Mouse (Mus musculus) heart, embryonic 14.5 days (tissue): Measurements from ENCODE around the gene Gpc5. TPM values are rescaled to one million over a fixed set of nuclear protein-coding genes. Genes with fewer than 3 reads are reported as not detected.

Source experiments
- ATAC-seq: fragments of 200-750 bp; cut with Nextera tagmentation; 2 replicates; pipeline ENCODE4 v1.8.0; 2017; ENCODE audit warnings: low read depth, moderate TSS enrichment; ENCODE audit not compliant: insufficient number of reproducible peaks, insufficient read depth, low FRiP score
- H3K27ac ChIP-seq, 2 experiments: fragments of 200-500 bp in 1 of 2; fragments of 300-500 bp in 1 of 2; sonication (generic) in 1 of 2; replicated peaks in 1 of 2; 2 replicates each; pipeline ENCODE4 v1.5.1; 2012 to 2014; ENCODE audit warnings: low read depth in 2 of 2, low read length in 2 of 2, control low read depth in 1 of 2, mild to moderate bottlenecking in 1 of 2, mixed read lengths in 1 of 2; ENCODE audit not compliant: control insufficient read depth in 1 of 2, insufficient read depth in 1 of 2
- H3K27me3 ChIP-seq: fragments of 300-500 bp; sonication (generic); 2 replicates; pipeline ENCODE4 v1.6.1; 2014; ENCODE audit warnings: mild to moderate bottlenecking, low read length, control low read depth; ENCODE audit not compliant: control insufficient read depth, insufficient read depth
- H3K36me3 ChIP-seq: fragments of 300-500 bp; sonication (generic); 2 replicates; pipeline ENCODE4 v1.6.1; 2014; ENCODE audit warnings: mild to moderate bottlenecking, control low read depth, low read length, mixed read lengths; ENCODE audit not compliant: control insufficient read depth, insufficient read depth
- H3K4me1 ChIP-seq, 2 experiments: fragments of 200-500 bp in 1 of 2; fragments of 300-500 bp in 1 of 2; sonication (generic) in 1 of 2; 2 replicates each; pipeline ENCODE4 v1.6.1; 2012 to 2014; ENCODE audit warnings: low read length in 2 of 2, control low read depth in 1 of 2, mixed read lengths in 1 of 2; ENCODE audit not compliant: control insufficient read depth in 2 of 2, insufficient read depth in 2 of 2
- H3K4me2 ChIP-seq: fragments of 300-500 bp; sonication (generic); 2 replicates; pipeline ENCODE4 v1.6.1; 2014; ENCODE audit warnings: mild to moderate bottlenecking, low read length
- H3K4me3 ChIP-seq, 2 experiments: fragments of 200-500 bp in 1 of 2; fragments of 300-500 bp in 1 of 2; sonication (generic) in 1 of 2; 2 replicates each; pipeline ENCODE4 v1.5.1; 2012 to 2014; ENCODE audit warnings: low read length in 2 of 2, mild to moderate bottlenecking in 2 of 2, control low read depth in 1 of 2, low read depth in 1 of 2, moderate library complexity in 1 of 2; ENCODE audit not compliant: control insufficient read depth in 1 of 2, insufficient read depth in 1 of 2
- H3K9ac ChIP-seq: fragments of 300-500 bp; sonication (generic); 2 replicates; pipeline ENCODE4 v1.6.1; 2014; ENCODE audit warnings: mild to moderate bottlenecking, low read length
- H3K9me3 ChIP-seq: fragments of 300-500 bp; sonication (generic); 2 replicates; pipeline ENCODE4 v1.6.1; 2016; ENCODE audit warnings: low read length, control low read depth; ENCODE audit not compliant: control insufficient read depth
- WGBS: fragments of 180-500 bp; shearing (Covaris S2); extraction: QIAGEN DNeasy Blood & Tissue Kit; methylation state at CpG from one replicate; pipeline ENCODE4 v1.1.7; 2014; 5-methylcytosine and 5-hydroxymethylcytosine counted together
- polyA plus RNA-seq: library from polyadenylated mRNA; unstranded; fragments of >200 nt; fragmentation: Nextera tagmentation; extraction: Ambion mirVana; gene quantifications from 2 replicates; pipeline ENCODE4 v1.2.1, GENCODE M21; 2014

Gpc5 gene
- polyA plus RNA-seq, 1 experiment from 2014 or later = 0.32 TPM

DNA sequence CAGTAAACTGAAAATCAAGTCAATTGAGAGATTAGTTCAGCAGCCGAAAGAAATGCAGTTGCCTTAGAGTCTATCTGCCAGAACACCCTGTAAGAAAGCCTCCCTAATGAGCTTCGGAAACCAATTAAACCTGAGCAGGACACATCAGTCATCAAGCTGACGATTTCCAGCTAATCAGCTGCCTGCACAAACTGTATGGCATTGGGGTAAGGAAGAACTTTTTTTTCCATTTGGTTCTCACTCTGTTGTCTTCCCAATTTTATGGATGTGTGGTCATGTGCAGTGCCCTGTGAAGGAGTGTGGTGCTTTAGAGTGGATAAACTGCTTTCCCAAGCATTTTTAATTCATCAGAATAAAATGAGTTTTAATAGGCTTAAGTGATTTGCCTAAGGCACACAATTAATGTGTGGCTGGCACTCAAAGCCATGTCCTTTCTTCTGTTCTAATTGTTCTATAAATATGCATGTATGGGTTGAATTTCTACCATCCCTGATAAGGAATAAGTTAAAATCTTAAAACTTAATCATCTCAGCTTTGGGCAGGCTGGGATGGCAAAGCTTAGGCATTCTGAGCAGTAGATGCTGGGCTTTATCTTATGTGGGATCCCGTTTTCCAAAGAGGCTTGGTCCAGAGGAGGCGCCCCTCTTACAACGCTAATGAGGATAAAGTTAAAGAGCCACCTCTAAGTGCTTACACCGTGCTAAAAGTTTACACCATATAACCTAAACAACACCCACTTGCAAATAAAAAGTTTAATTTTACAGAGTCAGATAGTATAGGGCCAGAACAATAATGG, 687.6 kb downstream of the Gpc5 start:
- H3K9me3 ChIP-seq = no peaks in the 10 kb centered on the region; the same call in 1 of the 2 replicates
- no peak overlapping the region for H3K9ac ChIP-seq
- no peaks in the 10 kb centered on the region for H3K27me3 ChIP-seq
- 57% methylated on average over 7 of the region's 7 CpGs for WGBS
- no peak for ATAC-seq
- no peak overlapping the region for H3K4me2 ChIP-seq
- H3K36me3 ChIP-seq = no peaks in the 10 kb centered on the region
- H3K4me3 ChIP-seq = no peak overlapping the region
- H3K27ac ChIP-seq = no peak overlapping the region
- H3K4me1 ChIP-seq = no peaks in the 10 kb centered on the region

DNA sequence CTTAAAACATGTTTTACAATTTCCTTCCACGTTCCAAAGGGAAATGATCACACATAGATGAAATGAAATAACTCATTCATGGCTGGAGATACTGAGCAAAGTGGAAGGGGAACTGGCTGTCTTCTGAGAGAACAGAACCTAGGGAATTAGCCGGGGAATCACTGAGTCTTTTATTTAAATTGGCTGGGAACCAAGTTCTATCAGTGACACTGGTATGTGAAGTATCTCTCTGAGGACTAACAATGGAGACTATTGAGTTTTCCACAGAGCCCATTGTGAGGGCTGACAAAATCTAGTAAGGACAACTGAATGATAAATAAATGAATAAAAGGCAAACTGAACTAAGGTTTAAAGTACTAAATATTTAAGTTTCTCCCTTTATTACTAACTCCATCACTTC, 712.7 kb downstream of the Gpc5 start:
- Histone ChIP-seq H3K36me3 (no peaks in the 10 kb centered on the region), H3K27ac (no peak overlapping the region), H3K4me1 (peaks cover 0 to 6% of the 10 kb centered on the region in 2 experiments; a peak in 1 of 4 replicates), H3K9me3 (no peaks in the 10 kb centered on the region), H3K4me2 (no peak overlapping the region), H3K4me3 (no peak overlapping the region), H3K27me3 (no peaks in the 10 kb centered on the region), H3K9ac (no peak overlapping the region)
- WGBS = 11% methylated on average over 2 of the region's 2 CpGs
- no peak for ATAC-seq

DNA sequence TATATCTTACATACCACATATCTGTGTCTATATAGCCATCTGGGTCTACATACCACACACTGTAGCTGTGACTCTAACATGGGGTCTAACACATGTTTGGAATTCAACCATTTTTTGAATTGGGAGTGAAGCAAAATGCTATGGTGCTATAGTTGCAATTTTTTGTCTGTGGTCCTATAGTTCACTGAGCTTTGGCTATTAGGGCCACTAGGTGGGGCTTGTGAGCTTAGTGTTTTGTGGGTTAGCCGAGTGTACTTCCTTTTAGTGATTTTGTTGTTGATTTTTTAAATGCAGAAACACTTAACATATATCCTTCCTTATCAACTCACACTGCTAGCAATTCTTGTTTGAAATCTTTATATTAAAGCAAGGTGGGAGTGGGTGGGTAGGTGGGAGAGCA, 727.0 kb downstream of the Gpc5 start:
- Histone ChIP-seq H3K9me3 (no peaks in the 10 kb centered on the region), H3K27me3 (no peaks in the 10 kb centered on the region), H3K9ac (no peak overlapping the region), H3K4me1 (no peaks in the 10 kb centered on the region), H3K36me3 (no peaks in the 10 kb centered on the region), H3K27ac (no peak overlapping the region), H3K4me2 (no peak overlapping the region), H3K4me3 (no peak overlapping the region)
- 17% methylated on average over 1 of the region's 1 CpGs for WGBS
- no peak for ATAC-seq

DNA sequence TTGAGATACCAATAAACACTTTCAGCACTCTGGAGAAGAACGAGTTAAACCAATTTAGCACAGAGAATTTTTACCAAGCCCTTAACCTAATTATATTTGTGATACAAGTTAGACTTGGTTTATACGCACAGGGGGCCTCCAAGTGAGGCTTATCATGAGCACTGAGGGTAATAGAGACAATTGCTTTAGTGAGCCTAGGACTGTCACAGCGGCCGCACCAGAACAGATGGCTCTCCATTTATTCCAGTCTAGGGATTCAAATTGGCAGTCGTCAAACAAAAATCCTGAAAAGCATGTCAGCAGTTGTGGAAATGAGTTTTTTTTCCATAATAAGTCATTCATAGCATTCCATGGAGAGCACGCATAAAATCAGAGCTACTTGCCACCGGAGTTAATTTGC, 729.6 kb downstream of the Gpc5 start:
- WGBS = 85% methylated on average over 7 of the region's 7 CpGs
- no peaks in the 10 kb centered on the region for H3K36me3 ChIP-seq
- H3K9ac ChIP-seq = no peak overlapping the region
- ATAC-seq = no peak
- no peak overlapping the region for H3K4me2 ChIP-seq
- H3K27ac ChIP-seq = no peak overlapping the region
- H3K9me3 ChIP-seq = no peaks in the 10 kb centered on the region
- H3K4me3 ChIP-seq = no peak overlapping the region
- H3K27me3 ChIP-seq = no peaks in the 10 kb centered on the region
- no peaks in the 10 kb centered on the region for H3K4me1 ChIP-seq

DNA sequence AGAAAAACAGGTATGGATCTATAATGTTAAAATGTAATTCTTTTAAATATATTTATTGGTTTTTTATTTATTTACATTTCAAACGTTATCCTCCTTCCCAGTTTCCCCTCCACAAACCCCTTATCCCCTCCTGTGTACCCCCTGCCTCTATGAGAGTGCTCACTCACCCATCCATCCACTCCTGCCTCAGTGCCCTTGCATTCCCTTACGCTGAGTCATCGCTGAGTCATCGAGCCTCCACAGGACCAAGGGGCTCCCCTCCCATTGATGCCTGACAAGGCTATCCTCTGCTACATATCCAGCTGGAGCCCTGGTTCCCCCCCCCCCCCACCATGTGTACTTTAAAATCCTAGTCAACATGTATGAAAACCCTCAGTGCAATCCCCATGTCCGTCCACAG, 738.5 kb downstream of the Gpc5 start:
- no peaks in the 10 kb centered on the region for H3K27me3 ChIP-seq
- H3K27ac ChIP-seq = no peak overlapping the region
- no peaks in the 10 kb centered on the region for H3K36me3 ChIP-seq
- WGBS = 56% methylated on average over 5 of the region's 5 CpGs
- H3K9ac ChIP-seq = no peak overlapping the region
- no peak for ATAC-seq
- H3K9me3 ChIP-seq = no peaks in the 10 kb centered on the region
- no peak overlapping the region for H3K4me3 ChIP-seq
- H3K4me2 ChIP-seq = no peak overlapping the region
- no peaks in the 10 kb centered on the region for H3K4me1 ChIP-seq

DNA sequence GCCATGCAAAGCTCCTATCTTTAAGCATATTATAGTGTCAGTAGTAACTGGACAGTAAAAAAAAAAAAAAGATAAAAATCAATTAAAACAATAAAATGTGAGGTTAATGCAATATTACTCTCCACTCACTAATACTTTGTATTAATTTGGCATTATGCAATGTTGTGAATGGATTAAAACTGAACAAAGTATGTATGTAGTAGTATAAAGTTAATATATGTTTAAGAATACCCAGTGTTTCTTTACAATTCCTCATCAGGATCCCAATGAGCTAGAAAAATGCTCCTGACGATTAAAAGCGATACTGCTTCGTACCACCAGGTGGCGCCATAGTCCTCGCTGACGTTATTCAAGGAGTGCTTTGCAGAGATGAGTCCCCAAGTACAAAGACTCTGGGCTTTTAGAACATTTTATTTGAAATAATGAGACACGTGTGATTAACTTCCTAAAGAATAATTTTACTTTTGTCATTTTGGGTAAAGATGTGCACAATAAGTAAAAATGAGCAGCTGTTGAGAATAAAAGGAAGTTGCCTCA, 739.3 kb downstream of the Gpc5 start:
- Histone ChIP-seq H3K4me3 (no peak overlapping the region), H3K4me2 (no peak overlapping the region), H3K27ac (no peak overlapping the region), H3K27me3 (no peaks in the 10 kb centered on the region), H3K9me3 (no peaks in the 10 kb centered on the region), H3K36me3 (no peaks in the 10 kb centered on the region), H3K4me1 (no peaks in the 10 kb centered on the region), H3K9ac (no peak overlapping the region)
- 2% methylated on average over 7 of the region's 7 CpGs for WGBS
- ATAC-seq = no peak

DNA sequence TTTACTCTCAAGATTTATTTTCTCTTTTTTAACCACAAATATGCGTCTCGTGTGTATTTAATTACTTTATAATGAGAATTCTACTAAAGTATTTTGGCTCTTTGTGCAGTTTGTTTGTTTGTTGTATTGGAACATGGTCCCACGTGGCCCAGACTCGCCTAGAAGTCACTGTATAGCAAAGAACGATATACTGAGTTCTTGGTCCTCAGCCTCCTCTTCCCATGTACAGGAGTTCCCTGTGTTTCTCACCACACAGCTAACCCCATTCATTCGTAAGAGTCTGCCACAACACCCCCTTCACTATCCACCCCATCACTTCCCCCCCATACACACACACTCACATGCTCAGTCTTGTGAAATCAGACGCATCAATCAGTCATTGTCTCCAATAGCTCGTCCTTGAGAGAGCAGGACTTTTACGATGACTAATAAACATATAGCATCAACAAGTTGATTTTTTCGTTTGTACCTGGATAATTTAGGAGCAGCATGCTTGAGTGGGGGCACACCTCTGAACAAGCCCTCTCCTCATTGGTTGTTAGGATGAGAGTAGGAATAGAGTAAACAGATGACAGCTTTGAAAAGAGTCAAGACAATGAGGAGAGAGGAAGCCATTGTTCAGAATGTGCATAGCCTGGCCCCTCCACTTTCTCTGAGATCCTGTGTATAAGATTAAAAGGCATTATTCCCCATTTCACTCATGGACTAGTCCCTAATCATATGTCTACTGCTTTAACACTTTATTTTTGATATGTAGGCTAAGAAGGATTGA, 740.0 kb downstream of the Gpc5 start:
- no peak overlapping the region for H3K27ac ChIP-seq
- H3K9me3 ChIP-seq = no peaks in the 10 kb centered on the region
- no peaks in the 10 kb centered on the region for H3K4me1 ChIP-seq
- 73% methylated on average over 10 of the region's 10 CpGs for WGBS
- H3K4me3 ChIP-seq = no peak overlapping the region
- no peak overlapping the region for H3K9ac ChIP-seq
- H3K27me3 ChIP-seq = no peaks in the 10 kb centered on the region
- H3K36me3 ChIP-seq = no peaks in the 10 kb centered on the region
- H3K4me2 ChIP-seq = no peak overlapping the region
- ATAC-seq = no peak
